In genomic region chr8:44466409-44467078, GRCm38 (mm10) we compare ENCODE assay signal across 23 mouse cellular contexts.
A peak's percentile ranks its signal among the peaks of the same experiment; 100 is the strongest.
DNase-seq lines count a peak whose midpoint lies in the region; ATAC-seq and TF ChIP-seq lines count a peak whose summit lies in the region.
"Had no signal": no experiment of that assay in that cellular context is flagged by ENCODE, and none has a peak within 500 bp of the region (broad histone marks: within the 10 kb centered on the region; RNA-seq: fewer than 3 reads in every experiment).

No protein-coding gene starts in this region.

- H3K4me1 ChIP-seq in lung, embryonic 14.5 days (ENCODE audit: insufficient read depth), result no peaks in the 10 kb centered on the region
- no peaks in the 10 kb centered on the region for H3K4me1 ChIP-seq in forebrain, embryonic 15.5 days
- H3K4me1 ChIP-seq: hindbrain, embryonic 15.5 days; kidney, embryonic 15.5 days; midbrain, embryonic 13.5 days had no signal

- no peak for ATAC-seq in lung, embryonic 14.5 days (ENCODE audit: insufficient read depth)
- ATAC-seq in forebrain, embryonic 15.5 days (replicated peaks), result peak; percentile 46; the same call in 1 of the 2 replicates
- ATAC-seq: intestine, embryonic 16.5 days; midbrain, embryonic 13.5 days had no signal

- WGBS in lung, embryonic 14.5 days, result 67% methylated on average over 3 of the region's 3 CpGs
- WGBS in forebrain, embryonic 15.5 days, result 4% methylated on average over 3 of the region's 3 CpGs

- H3K27ac ChIP-seq in lung, embryonic 14.5 days (ENCODE audit: low read depth), result peak overlapping the region; percentile 9; the same call in 1 of the 2 replicates
- H3K27ac ChIP-seq in forebrain, embryonic 15.5 days (replicated peaks), result no peak overlapping the region
- H3K27ac ChIP-seq: heart, adult 2 months; hindbrain, embryonic 15.5 days; kidney, embryonic 15.5 days; liver, embryonic 14.5 days; macrophage; midbrain, embryonic 13.5 days had no signal

- TF ChIP-seq CTCF in lung, embryonic 14.5 days (IDR thresholded peaks at IDR 0.05; ENCODE audit: low read depth), result no peak

- no peak overlapping the region for H3K9ac ChIP-seq in lung, embryonic 14.5 days
- H3K9ac ChIP-seq in forebrain, embryonic 15.5 days (replicated peaks), result no peak overlapping the region
- H3K9ac ChIP-seq: hindbrain, embryonic 15.5 days; kidney, embryonic 15.5 days; liver, embryonic 14.5 days; midbrain, embryonic 13.5 days had no signal

- no peaks in the 10 kb centered on the region for H3K27me3 ChIP-seq in lung, embryonic 14.5 days (ENCODE audit: insufficient read depth, low read length)
- H3K27me3 ChIP-seq in forebrain, embryonic 15.5 days, result no peaks in the 10 kb centered on the region
- H3K27me3 ChIP-seq: hindbrain, embryonic 15.5 days; kidney, embryonic 15.5 days; midbrain, embryonic 13.5 days had no signal

- no peak overlapping the region for H3K4me2 ChIP-seq in lung, embryonic 14.5 days
- H3K4me2 ChIP-seq in forebrain, embryonic 15.5 days (replicated peaks), result no peak overlapping the region
- H3K4me2 ChIP-seq: hindbrain, embryonic 15.5 days; kidney, embryonic 15.5 days; midbrain, embryonic 13.5 days had no signal

- no peaks in the 10 kb centered on the region for H3K36me3 ChIP-seq in lung, embryonic 14.5 days (ENCODE audit: insufficient read depth)
- H3K36me3 ChIP-seq in forebrain, embryonic 15.5 days, result no peaks in the 10 kb centered on the region
- H3K36me3 ChIP-seq: hindbrain, embryonic 15.5 days; kidney, embryonic 15.5 days; midbrain, embryonic 13.5 days had no signal

- DNase-seq in lung, embryonic 14.5 days, result peak; percentile 21
- no peak for DNase-seq in lung, postnatal 36 days
- DNase-seq in Muller cell, postnatal 12 days (ENCODE audit: inconsistent ontology term), result peak; percentile 89
- DNase-seq in embryo, embryonic 11 days, result peak; percentile 5
- DNase-seq in layer of hippocampus, adult 8-10 months (ENCODE audit: low spot score in 2 of 2), result no peak
- DNase-seq in right cerebral cortex, postnatal 14 days, result no peak
- DNase-seq in MN1 (ENCODE audit: low spot score), result no peak
- DNase-seq: adrenal gland, adult 2 months; B cell, adult 2 months; cerebellum, adult 9-10 months; gastrocnemius, postnatal 25 days; heart, adult 2 months; heart, postnatal 36 days; layer of hippocampus, postnatal 36 days; right cerebral cortex, adult 18-20 months; thymus, postnatal 25 days had no signal

- H3K4me3 ChIP-seq in lung, embryonic 14.5 days (ENCODE audit: low read depth, low read length), result no peak overlapping the region
- H3K4me3 ChIP-seq in forebrain, embryonic 15.5 days, result no peak overlapping the region
- H3K4me3 ChIP-seq: heart, adult 2 months; hindbrain, embryonic 15.5 days; kidney, embryonic 15.5 days; midbrain, embryonic 13.5 days had no signal

- H3K9me3 ChIP-seq in lung, embryonic 14.5 days (ENCODE audit: low read depth, low read length), result no peaks in the 10 kb centered on the region; the same call in 1 of the 2 replicates
- H3K9me3 ChIP-seq in forebrain, embryonic 15.5 days, result 0 out of 2 replicates have a peak, but pooled peaks cover 4% of the 10 kb centered on the region
- H3K9me3 ChIP-seq: hindbrain, embryonic 15.5 days; kidney, embryonic 15.5 days; midbrain, embryonic 13.5 days had no signal

Comparison
In these comparisons a context has a peak if more than half of its experiments do, and no peak if none do; other contexts are left out.
1. DNase-seq: peak in lung, embryonic 14.5 days (single experiment), Muller cell, postnatal 12 days (single experiment) and embryo, embryonic 11 days (single experiment); none in lung, postnatal 36 days (single experiment), layer of hippocampus, adult 8-10 months (0 of 2), right cerebral cortex, postnatal 14 days (single experiment) and MN1 (single experiment).